ENCODE assay signal across 20 mouse cellular contexts in the genomic region with DNA sequence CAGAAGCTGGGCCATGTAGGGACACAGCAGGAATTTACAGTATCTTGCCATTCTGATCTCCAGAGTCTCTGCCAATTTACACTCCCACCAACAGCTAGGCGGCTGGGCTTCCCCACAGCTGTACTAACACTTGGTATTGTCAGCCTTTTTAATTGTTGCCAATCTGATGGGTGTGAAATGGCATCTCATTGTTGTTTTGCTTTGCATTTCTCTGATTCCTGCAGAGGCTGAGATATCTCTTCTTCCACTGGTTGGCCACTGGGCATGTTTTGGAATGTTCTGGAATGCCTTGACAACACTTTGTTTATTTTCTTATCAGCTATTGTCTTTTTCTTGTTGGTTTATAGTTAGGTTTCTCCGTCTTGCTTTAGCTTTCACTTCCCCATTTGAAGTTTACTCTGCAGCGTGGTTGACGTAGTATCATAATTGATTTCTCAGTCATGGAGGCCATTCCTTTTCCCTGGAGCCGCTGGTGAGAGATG. TPM values are rescaled to one million over a fixed set of nuclear protein-coding genes. Genes with fewer than 3 reads are reported as not detected.
DNase-seq lines count a peak whose midpoint lies in the region; ATAC-seq and TF ChIP-seq lines count a peak whose summit lies in the region.
"Had no signal": no experiment of that assay in that cellular context is flagged by ENCODE, and none has a peak within 500 bp of the region (broad histone marks: within the 10 kb centered on the region; RNA-seq: fewer than 3 reads in every experiment).

No protein-coding gene starts in this region.

- intact Hi-C loops in gastrocnemius, adult 2 months (cut with DNase I): no loop called here

- H3K27me3 ChIP-seq in kidney, embryonic 16.5 days (ENCODE audit: insufficient read depth, low read length): no peaks in the 10 kb centered on the region
- H3K27me3 ChIP-seq: embryonic facial prominence, embryonic 12.5 days; limb, embryonic 15.5 days; neural tube, embryonic 13.5 days had no signal

- no peak overlapping the region for H3K9ac ChIP-seq in kidney, embryonic 16.5 days (replicated peaks; ENCODE audit: low read length)
- H3K9ac ChIP-seq: embryonic facial prominence, embryonic 12.5 days; limb, embryonic 15.5 days; neural tube, embryonic 13.5 days had no signal

- H3K27ac ChIP-seq in gastrocnemius, adult 2 months: peak overlapping the region; percentile 68
- no peak overlapping the region for H3K27ac ChIP-seq in kidney, embryonic 16.5 days (ENCODE audit: low read length)
- H3K27ac ChIP-seq: embryonic facial prominence, embryonic 12.5 days; forebrain, embryonic 10.5 days; limb, embryonic 15.5 days; neural tube, embryonic 13.5 days had no signal

- no peak for DNase-seq in gastrocnemius, adult 2 months
- DNase-seq in gastrocnemius, adult 18-20 months (ENCODE audit: low spot score): no peak
- peak; percentile 51 for DNase-seq in kidney, postnatal 14 days
- DNase-seq in testis, postnatal 14 days (ENCODE audit: low spot score): peak; percentile 72
- DNase-seq in testis, postnatal 10 days (ENCODE audit: low spot score): no peak
- DNase-seq in urinary bladder, postnatal 4 days (ENCODE audit: low spot score in 2 of 2): no peak
- no peak for DNase-seq in right cerebral cortex, postnatal 10 days (ENCODE audit: low spot score in 2 of 2)
- DNase-seq: adrenal gland, adult 8-10 months; cerebellum, postnatal 36 days; kidney, adult 18-20 months; retina, postnatal 1 day; thymus, adult 18-20 months had no signal

- no peak overlapping the region for H3K4me3 ChIP-seq in gastrocnemius, adult 2 months
- H3K4me3 ChIP-seq in kidney, embryonic 16.5 days (ENCODE audit: low read length): no peak overlapping the region
- H3K4me3 ChIP-seq: embryonic facial prominence, embryonic 12.5 days; forebrain, embryonic 10.5 days; limb, embryonic 15.5 days; neural tube, embryonic 13.5 days had no signal

- H3K9me3 ChIP-seq in kidney, embryonic 16.5 days (ENCODE audit: low read length): no peaks in the 10 kb centered on the region
- H3K9me3 ChIP-seq: embryonic facial prominence, embryonic 12.5 days; forebrain, embryonic 10.5 days; limb, embryonic 15.5 days; neural tube, embryonic 13.5 days had no signal

- peaks cover 17% of the 10 kb centered on the region for H3K4me1 ChIP-seq in kidney, embryonic 16.5 days (ENCODE audit: insufficient read depth, low read length)

- 55% methylated on average over 5 of the region's 5 CpGs for WGBS in kidney, embryonic 16.5 days

- no peak overlapping the region for H3K4me2 ChIP-seq in kidney, embryonic 16.5 days (replicated peaks; ENCODE audit: low read depth, low read length)
- H3K4me2 ChIP-seq: embryonic facial prominence, embryonic 12.5 days; limb, embryonic 15.5 days; neural tube, embryonic 13.5 days had no signal

- no peak for ATAC-seq in kidney, embryonic 16.5 days (ENCODE audit: low FRiP score, low TSS enrichment)

- H3K36me3 ChIP-seq in kidney, embryonic 16.5 days (ENCODE audit: insufficient read depth, low read length): no peaks in the 10 kb centered on the region
- H3K36me3 ChIP-seq: embryonic facial prominence, embryonic 12.5 days; forebrain, embryonic 10.5 days; limb, embryonic 15.5 days had no signal

- TF ChIP-seq CTCF in gastrocnemius, adult 2 months (IDR thresholded peaks at IDR 0.05): 0 out of 2 replicates have a peak, but pooled peaks have one; percentile 3

RNA-seq across cellular contexts. Expression of gene Mybbp1a, which starts 20.4 kb away (rescaled TPM):
- total RNA-seq in gastrocnemius, adult 2 months (2021): 10 to 100 TPM; 60.2 to 60.9 TPM
- total RNA-seq in gastrocnemius, adult 18-20 months (2021): 10 to 100 TPM; 54.7 to 63.3 TPM
- polyA plus RNA-seq in kidney, embryonic 16.5 days (2015; fragmentation: Nextera tagmentation; extraction: Ambion mirVana): 175 and 177 TPM in 2 replicates

RNA-seq across cellular contexts. Expression of gene Ggt6, which starts 26.2 kb away (rescaled TPM):
- total RNA-seq in gastrocnemius, adult 2 months (2021): 1 to 10 TPM in 1 of 2 experiments, under 1 TPM in 1; 0.67 to 5.5 TPM
- total RNA-seq in gastrocnemius, adult 18-20 months (2021): 1 to 10 TPM; 2.1 to 2.3 TPM
- polyA plus RNA-seq in kidney, embryonic 16.5 days (2015; fragmentation: Nextera tagmentation; extraction: Ambion mirVana): 1.6 and 2.2 TPM in 2 replicates
- polyA plus RNA-seq: forebrain, embryonic 10.5 days; hindbrain, embryonic 11.5 days; lung, embryonic 16.5 days; midbrain, postnatal 0 days; neural tube, embryonic 13.5 days had no signal

RNA-seq across cellular contexts. Expression of gene Spns2, which starts 28.2 kb away (rescaled TPM):
- 10 to 100 TPM; 15.7 to 65.1 TPM for total RNA-seq in gastrocnemius, adult 2 months (2021)
- 10 to 100 TPM; 26.5 to 42.7 TPM for total RNA-seq in gastrocnemius, adult 18-20 months (2021)
- polyA plus RNA-seq in kidney, embryonic 16.5 days (2015; fragmentation: Nextera tagmentation; extraction: Ambion mirVana): 2.5 and 3.3 TPM in 2 replicates

RNA-seq across cellular contexts. Expression of gene Smtnl2, which starts 50.0 kb away (rescaled TPM):
- total RNA-seq in gastrocnemius, adult 2 months (2021): 100 to 1,000 TPM; 238 to 342 TPM
- 100 to 1,000 TPM; 311 to 327 TPM for total RNA-seq in gastrocnemius, adult 18-20 months (2021)
- 109 and 124 TPM in 2 replicates for polyA plus RNA-seq in kidney, embryonic 16.5 days (2015; fragmentation: Nextera tagmentation; extraction: Ambion mirVana)

Comparison
In these comparisons a context has a peak if more than half of its experiments do, and no peak if none do; other contexts are left out.
1. DNase-seq: peak in kidney, postnatal 14 days (single experiment) and testis, postnatal 14 days (single experiment); none in gastrocnemius, adult 2 months (single experiment), gastrocnemius, adult 18-20 months (single experiment), testis, postnatal 10 days (single experiment), urinary bladder, postnatal 4 days (0 of 2) and right cerebral cortex, postnatal 10 days (0 of 2).